ENCODE assay signal across 9 mouse cellular contexts in the genomic region with DNA sequence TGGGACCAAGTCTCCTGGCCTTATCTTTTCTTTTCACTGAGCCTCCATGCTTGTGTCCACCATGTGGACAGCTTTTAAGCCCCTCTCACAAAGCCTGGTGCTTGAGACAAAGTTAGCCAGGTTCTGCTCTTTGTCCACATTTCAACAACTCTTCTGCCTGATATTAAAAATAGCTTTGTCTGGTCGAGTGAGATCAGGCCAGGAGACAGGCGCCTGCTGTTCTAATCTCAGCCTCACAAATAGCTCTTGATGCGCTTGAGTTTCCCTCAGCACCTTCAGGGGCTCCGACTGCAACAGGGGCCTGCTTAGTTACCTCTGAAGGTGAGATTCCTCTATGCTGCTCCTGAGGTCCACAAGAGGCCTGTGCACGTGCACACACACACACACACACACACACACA. TPM values are rescaled to one million over a fixed set of nuclear protein-coding genes. Genes with fewer than 3 reads are reported as not detected.
DNase-seq lines count a peak whose midpoint lies in the region; ATAC-seq and TF ChIP-seq lines count a peak whose summit lies in the region.
"Had no signal": no experiment of that assay in that cellular context is flagged by ENCODE, and none has a peak within 500 bp of the region (broad histone marks: within the 10 kb centered on the region; RNA-seq: fewer than 3 reads in every experiment).

No protein-coding gene starts in this region.

- peak overlapping the region; percentile 92 for H3K27ac ChIP-seq in intestine, embryonic 14.5 days (ENCODE audit: low read depth)
- no peak overlapping the region; the same call in 1 of the 2 replicates for H3K27ac ChIP-seq in intestine, postnatal 0 days (ENCODE audit: low read depth, low read length)
- H3K27ac ChIP-seq in embryonic facial prominence, embryonic 15.5 days (replicated peaks): peak overlapping the region; percentile 92
- H3K27ac ChIP-seq in heart, postnatal 0 days (ENCODE audit: low read depth): peak overlapping the region; percentile 86
- peak overlapping the region; percentile 93 for H3K27ac ChIP-seq in midbrain, embryonic 11.5 days (ENCODE audit: low read depth, low read length)
- no peak overlapping the region for H3K27ac ChIP-seq in lung, postnatal 0 days (ENCODE audit: low read length)
- H3K27ac ChIP-seq: liver, embryonic 13.5 days had no signal

- no peak overlapping the region for H3K4me3 ChIP-seq in intestine, embryonic 14.5 days (ENCODE audit: low read depth, low read length)
- H3K4me3 ChIP-seq in intestine, postnatal 0 days (ENCODE audit: low read depth, low read length): no peak overlapping the region
- no peak overlapping the region for H3K4me3 ChIP-seq in embryonic facial prominence, embryonic 15.5 days (replicated peaks)
- no peak overlapping the region for H3K4me3 ChIP-seq in heart, postnatal 0 days (ENCODE audit: low read depth, low read length)
- H3K4me3 ChIP-seq in midbrain, embryonic 11.5 days (ENCODE audit: low read depth, low read length): no peak overlapping the region
- H3K4me3 ChIP-seq in lung, postnatal 0 days (ENCODE audit: low read depth, low read length): no peak overlapping the region
- H3K4me3 ChIP-seq: liver, embryonic 13.5 days had no signal

- no peaks in the 10 kb centered on the region for H3K27me3 ChIP-seq in intestine, embryonic 14.5 days (replicated peaks; ENCODE audit: control insufficient read depth, insufficient read depth, low read length)
- no peaks in the 10 kb centered on the region for H3K27me3 ChIP-seq in intestine, postnatal 0 days (replicated peaks; ENCODE audit: control insufficient read depth, insufficient read depth, low read length)
- no peaks in the 10 kb centered on the region for H3K27me3 ChIP-seq in embryonic facial prominence, embryonic 15.5 days
- H3K27me3 ChIP-seq in heart, postnatal 0 days (ENCODE audit: control insufficient read depth, insufficient read depth, low read length): no peaks in the 10 kb centered on the region
- H3K27me3 ChIP-seq in midbrain, embryonic 11.5 days (ENCODE audit: control insufficient read depth, insufficient read depth, low read length): no peaks in the 10 kb centered on the region
- no peaks in the 10 kb centered on the region for H3K27me3 ChIP-seq in lung, postnatal 0 days (replicated peaks; ENCODE audit: insufficient read depth, low read length)
- H3K27me3 ChIP-seq: liver, embryonic 13.5 days had no signal

- H3K36me3 ChIP-seq in intestine, embryonic 14.5 days (ENCODE audit: control insufficient read depth, insufficient read depth, low read length): no peaks in the 10 kb centered on the region
- no peaks in the 10 kb centered on the region for H3K36me3 ChIP-seq in intestine, postnatal 0 days (ENCODE audit: control insufficient read depth, insufficient read depth)
- H3K36me3 ChIP-seq in embryonic facial prominence, embryonic 15.5 days: no peaks in the 10 kb centered on the region
- H3K36me3 ChIP-seq in heart, postnatal 0 days (replicated peaks; ENCODE audit: control insufficient read depth, insufficient read depth, low read length): no peaks in the 10 kb centered on the region
- no peaks in the 10 kb centered on the region for H3K36me3 ChIP-seq in midbrain, embryonic 11.5 days (ENCODE audit: control insufficient read depth, insufficient read depth, low read length)
- no peaks in the 10 kb centered on the region for H3K36me3 ChIP-seq in lung, postnatal 0 days (ENCODE audit: insufficient read depth, low read length)
- H3K36me3 ChIP-seq: liver, embryonic 13.5 days had no signal

- H3K9me3 ChIP-seq in intestine, embryonic 14.5 days (ENCODE audit: control insufficient read depth, low read length): no peaks in the 10 kb centered on the region
- H3K9me3 ChIP-seq in intestine, postnatal 0 days (ENCODE audit: control insufficient read depth): no peaks in the 10 kb centered on the region
- no peaks in the 10 kb centered on the region for H3K9me3 ChIP-seq in embryonic facial prominence, embryonic 15.5 days (replicated peaks)
- H3K9me3 ChIP-seq in heart, postnatal 0 days (replicated peaks; ENCODE audit: control insufficient read depth, low read length): no peaks in the 10 kb centered on the region
- no peaks in the 10 kb centered on the region for H3K9me3 ChIP-seq in midbrain, embryonic 11.5 days (ENCODE audit: control insufficient read depth, low read length)
- no peaks in the 10 kb centered on the region for H3K9me3 ChIP-seq in lung, postnatal 0 days (ENCODE audit: low read length)
- H3K9me3 ChIP-seq: liver, embryonic 13.5 days had no signal

- H3K4me1 ChIP-seq in intestine, embryonic 14.5 days (replicated peaks; ENCODE audit: control insufficient read depth, insufficient read depth, low read length): peaks cover 42% of the 10 kb centered on the region
- peaks cover 6% of the 10 kb centered on the region; the same call in 1 of the 2 replicates for H3K4me1 ChIP-seq in intestine, postnatal 0 days (replicated peaks; ENCODE audit: control insufficient read depth, insufficient read depth, low read length)
- H3K4me1 ChIP-seq in embryonic facial prominence, embryonic 15.5 days: peaks cover 38% of the 10 kb centered on the region
- H3K4me1 ChIP-seq in heart, postnatal 0 days (ENCODE audit: control insufficient read depth, insufficient read depth): peaks cover 51% of the 10 kb centered on the region
- peaks cover 54% of the 10 kb centered on the region for H3K4me1 ChIP-seq in midbrain, embryonic 11.5 days (ENCODE audit: control insufficient read depth, insufficient read depth, low read length)
- peaks cover 20% of the 10 kb centered on the region for H3K4me1 ChIP-seq in lung, postnatal 0 days (ENCODE audit: insufficient read depth, low read depth, low read length)

- ATAC-seq in intestine, embryonic 14.5 days (replicated peaks; ENCODE audit: low FRiP score, low TSS enrichment, low read depth): peak; percentile 29; the same call in 1 of the 2 replicates
- no peak for ATAC-seq in intestine, postnatal 0 days
- ATAC-seq in embryonic facial prominence, embryonic 15.5 days (ENCODE audit: insufficient number of reproducible peaks, low FRiP score, low TSS enrichment, low read depth): no peak
- peak; percentile 81 for ATAC-seq in heart, postnatal 0 days (ENCODE audit: insufficient read depth, low read depth)
- ATAC-seq in midbrain, embryonic 11.5 days (ENCODE audit: low FRiP score): no peak
- no peak for ATAC-seq in CD4-positive, CD25-positive, alpha-beta regulatory T cell, adult 4 months
- no peak for ATAC-seq in cerebellum, adult (ENCODE audit: insufficient number of reproducible peaks, low FRiP score, low TSS enrichment)
- no peak for ATAC-seq in lung, postnatal 0 days

- peak; percentile 91 for TF ChIP-seq EP300 in heart, postnatal 0 days (IDR thresholded peaks at IDR 0.05; ENCODE audit: low read depth)
- no peak for TF ChIP-seq EP300 in lung, postnatal 0 days (IDR thresholded peaks at IDR 0.05)

- DNase-seq in intestine, embryonic 14.5 days (ENCODE audit: low spot score): no peak
- DNase-seq in heart, postnatal 0 days (ENCODE audit: low spot score): peak; percentile 87
- no peak for DNase-seq in midbrain, embryonic 11.5 days (ENCODE audit: low spot score, missing footprints)
- DNase-seq in lung, postnatal 0 days (ENCODE audit: low spot score): no peak
- DNase-seq: liver, embryonic 13.5 days had no signal

- no peak for TF ChIP-seq CTCF in intestine, postnatal 0 days (IDR thresholded peaks at IDR 0.05; ENCODE audit: low read depth)
- TF ChIP-seq CTCF in heart, postnatal 0 days (IDR thresholded peaks at IDR 0.05; ENCODE audit: low read depth): no peak
- TF ChIP-seq CTCF in lung, postnatal 0 days (IDR thresholded peaks at IDR 0.05): no peak

- H3K9ac ChIP-seq in intestine, embryonic 14.5 days (ENCODE audit: low read length): no peak overlapping the region
- H3K9ac ChIP-seq in intestine, postnatal 0 days (ENCODE audit: low read depth, low read length): no peak overlapping the region
- H3K9ac ChIP-seq in embryonic facial prominence, embryonic 15.5 days: no peak overlapping the region
- no peak overlapping the region for H3K9ac ChIP-seq in heart, postnatal 0 days (replicated peaks; ENCODE audit: low read depth, low read length)
- H3K9ac ChIP-seq in midbrain, embryonic 11.5 days (ENCODE audit: low read length): peak overlapping the region; percentile 53
- no peak overlapping the region for H3K9ac ChIP-seq in lung, postnatal 0 days (replicated peaks; ENCODE audit: low read depth)
- H3K9ac ChIP-seq: liver, embryonic 13.5 days had no signal

- no peak overlapping the region for H3K4me2 ChIP-seq in intestine, embryonic 14.5 days (ENCODE audit: low read length)
- no peak overlapping the region for H3K4me2 ChIP-seq in intestine, postnatal 0 days (replicated peaks; ENCODE audit: low read depth)
- H3K4me2 ChIP-seq in embryonic facial prominence, embryonic 15.5 days (replicated peaks): no peak overlapping the region
- no peak overlapping the region for H3K4me2 ChIP-seq in heart, postnatal 0 days (ENCODE audit: low read depth, low read length)
- H3K4me2 ChIP-seq in midbrain, embryonic 11.5 days: peak overlapping the region; percentile 24; the same call in 1 of the 2 replicates
- no peak overlapping the region for H3K4me2 ChIP-seq in lung, postnatal 0 days (replicated peaks; ENCODE audit: low read depth, low read length)
- H3K4me2 ChIP-seq: liver, embryonic 13.5 days had no signal

- 21% methylated on average over 5 of the region's 5 CpGs for WGBS in intestine, embryonic 14.5 days
- WGBS in intestine, postnatal 0 days: 56% methylated on average over 5 of the region's 5 CpGs
- WGBS in embryonic facial prominence, embryonic 15.5 days: 29% methylated on average over 5 of the region's 5 CpGs
- WGBS in heart, postnatal 0 days: 13% methylated on average over 5 of the region's 5 CpGs
- WGBS in midbrain, embryonic 11.5 days: 11% methylated on average over 5 of the region's 5 CpGs
- 27% methylated on average over 5 of the region's 5 CpGs for WGBS in lung, postnatal 0 days

RNA-seq across cellular contexts. Expression of a gene that starts 51.0 kb away (rescaled TPM):
- 159 and 165 TPM in 2 replicates for polyA plus RNA-seq in intestine, embryonic 14.5 days (2014; fragmentation: Nextera tagmentation; extraction: Ambion mirVana)
- polyA plus RNA-seq in intestine, postnatal 0 days (2015; fragmentation: Nextera tagmentation; extraction: Ambion mirVana): 77.9 and 80.7 TPM in 2 replicates
- polyA plus RNA-seq in embryonic facial prominence, embryonic 15.5 days (2015; fragmentation: Nextera tagmentation; extraction: Ambion mirVana): 153 and 178 TPM in 2 replicates
- 80.6 and 85.1 TPM in 2 replicates for total RNA-seq in heart, postnatal 0 days (2014; rRNA removed; ENCODE audit: low replicate concordance)
- polyA plus RNA-seq in heart, postnatal 0 days (2015; fragmentation: Nextera tagmentation; extraction: Ambion mirVana): 60.3 and 69.6 TPM in 2 replicates
- polyA plus RNA-seq in midbrain, embryonic 11.5 days (2014; fragmentation: Nextera tagmentation; extraction: Ambion mirVana): 149 and 165 TPM in 2 replicates
- 100 to 1,000 TPM; 139 to 188 TPM for polyA plus RNA-seq in CD4-positive, CD25-positive, alpha-beta regulatory T cell, adult 4 months (2017; shearing (Covaris generic))
- 123 and 145 TPM in 2 replicates for polyA plus RNA-seq in lung, postnatal 0 days (2015; fragmentation: Nextera tagmentation; extraction: Ambion mirVana)

Comparison
In these comparisons a context has a peak if more than half of its experiments do, and no peak if none do; other contexts are left out.
1. ATAC-seq: peak in intestine, embryonic 14.5 days (single experiment) and heart, postnatal 0 days (single experiment); none in intestine, postnatal 0 days (single experiment), embryonic facial prominence, embryonic 15.5 days (single experiment), midbrain, embryonic 11.5 days (single experiment), CD4-positive, CD25-positive, alpha-beta regulatory T cell, adult 4 months (single experiment), cerebellum, adult (single experiment) and lung, postnatal 0 days (single experiment).
2. H3K27ac ChIP-seq: peak in intestine, embryonic 14.5 days (single experiment), embryonic facial prominence, embryonic 15.5 days (single experiment), heart, postnatal 0 days (single experiment) and midbrain, embryonic 11.5 days (single experiment); none in intestine, postnatal 0 days (single experiment) and lung, postnatal 0 days (single experiment).